Comparison of ENCODE assay signal across 22 mouse cellular contexts in the genomic region with DNA sequence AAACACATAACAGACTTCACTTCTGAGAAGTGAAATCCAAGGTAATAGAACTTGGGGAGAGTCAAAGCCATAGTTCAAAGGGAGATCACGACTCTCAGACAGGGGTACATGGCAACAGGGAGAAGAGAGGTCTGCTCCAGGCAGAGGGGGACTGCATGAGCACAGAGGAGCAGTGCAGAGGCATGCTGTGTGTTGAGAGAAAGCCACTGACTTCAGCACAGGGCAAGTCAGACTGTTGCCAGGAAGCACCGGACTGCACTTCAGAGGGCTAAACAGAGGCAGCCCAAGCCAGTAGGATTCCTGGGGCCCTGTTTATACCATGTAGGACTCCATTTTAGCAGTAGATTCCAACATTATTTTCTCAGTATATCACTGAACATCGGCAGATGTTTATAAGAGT. TPM values are rescaled to one million over a fixed set of nuclear protein-coding genes. Genes with fewer than 3 reads are reported as not detected.
DNase-seq lines count a peak whose midpoint lies in the region; ATAC-seq and TF ChIP-seq lines count a peak whose summit lies in the region.
"Had no signal": no experiment of that assay in that cellular context is flagged by ENCODE, and none has a peak within 500 bp of the region (broad histone marks: within the 10 kb centered on the region; RNA-seq: fewer than 3 reads in every experiment).

No protein-coding gene starts in this region.

- peak overlapping the region; percentile 42; the same call in 1 of the 2 replicates for H3K27ac ChIP-seq in testis, adult 2 months (ENCODE audit: control insufficient read depth, insufficient read depth, low read depth, low read length)
- H3K27ac ChIP-seq: embryonic facial prominence, embryonic 10.5 days; embryonic facial prominence, embryonic 12.5 days; forebrain, embryonic 13.5 days; forebrain, embryonic 15.5 days had no signal

- H3K27me3 ChIP-seq in testis, adult 2 months (ENCODE audit: control insufficient read depth, insufficient read depth, low read length) = no peaks in the 10 kb centered on the region
- H3K27me3 ChIP-seq: CH12.LX had no signal

- H3K4me3 ChIP-seq in testis, adult 2 months (ENCODE audit: control insufficient read depth, low read depth, low read length) = no peak overlapping the region
- H3K4me3 ChIP-seq: embryonic facial prominence, embryonic 10.5 days; embryonic facial prominence, embryonic 12.5 days; forebrain, embryonic 13.5 days; forebrain, embryonic 15.5 days had no signal

- ATAC-seq in cerebellum, adult (ENCODE audit: insufficient number of reproducible peaks, low FRiP score, low TSS enrichment) = no peak
- ATAC-seq: activated CD4-positive, CD25-positive, alpha-beta regulatory T cell, adult 4 months; CD4-positive, CD25-positive, alpha-beta regulatory T cell, adult 4 months; forebrain, embryonic 13.5 days; forebrain, embryonic 15.5 days; forebrain, postnatal 0 days; Patski had no signal

- H3K36me3 ChIP-seq in testis, adult 2 months (ENCODE audit: control insufficient read depth, insufficient read depth, low read length) = no peaks in the 10 kb centered on the region
- H3K36me3 ChIP-seq: embryonic facial prominence, embryonic 10.5 days; embryonic facial prominence, embryonic 12.5 days; forebrain, embryonic 15.5 days; G1E had no signal

- peaks cover 2% of the 10 kb centered on the region for H3K4me1 ChIP-seq in testis, adult 2 months (ENCODE audit: control insufficient read depth, insufficient read depth, low read length)
- H3K4me1 ChIP-seq: embryonic facial prominence, embryonic 12.5 days had no signal

- TF ChIP-seq CTCF in testis, adult 2 months (IDR thresholded peaks at IDR 0.05; ENCODE audit: control insufficient read depth, insufficient read depth, insufficient replicate concordance, low read depth, low read length) = no peak

- DNase-seq in cerebellum, adult 11-12 months = peak; percentile 44
- no peak for DNase-seq in cerebellum, adult 9-11 months
- DNase-seq in cerebellum, adult 8-10 months = peak; percentile 39
- DNase-seq in cerebellum, postnatal 4 days (ENCODE audit: low spot score in 2 of 2) = no peak
- DNase-seq in cerebellum, postnatal 25 days = peak; percentile 42 to 50
- no peak for DNase-seq in testis, postnatal 14 days (ENCODE audit: low spot score)
- DNase-seq: adrenal gland, adult 8-10 months; adrenal gland, postnatal 14 days; adrenal gland, postnatal 36 days; B cell, adult 2 months; forebrain, postnatal 0 days had no signal

- no peak for TF ChIP-seq POLR2A in testis, adult 2 months (IDR thresholded peaks at IDR 0.05; ENCODE audit: control insufficient read depth, low read depth, low read length)

RNA-seq across cellular contexts. Expression of a gene that starts 6.4 kb away (rescaled TPM):
- 8.1 and 8.8 TPM in 2 replicates for polyA plus RNA-seq in testis, adult 2 months (2012; rRNA removed)
- polyA plus RNA-seq: G1E had no signal

Comparison
In these comparisons a context has a peak if more than half of its experiments do, and no peak if none do; other contexts are left out.
1. DNase-seq: peak in cerebellum, adult 11-12 months (single experiment), cerebellum, adult 8-10 months (single experiment) and cerebellum, postnatal 25 days (2 of 2); none in cerebellum, adult 9-11 months (single experiment), cerebellum, postnatal 4 days (0 of 2) and testis, postnatal 14 days (single experiment).